Mouse (Mus musculus): ENCODE results near the gene Smpdl3a. TPM values are rescaled to one million over a fixed set of nuclear protein-coding genes. Genes with fewer than 3 reads are reported as not detected.

The Smpdl3a gene
- total RNA-seq, 1 experiment, result 0.49 TPM

- Histone ChIP-seq H3K4me1 (ENCODE audit: control insufficient read depth in 2 of 2, insufficient read depth in 2 of 2, low read length in 2 of 2, poor library complexity in 1 of 2) (peaks cover 0 to 2% of the 10 kb centered on the region in 2 experiments; a peak in 2 of 4 replicates), H3K9ac (ENCODE audit: insufficient read depth, low read depth, low read length, poor library complexity, severe bottlenecking) (no peak overlapping the region), H3K36me3 (ENCODE audit: control insufficient read depth, insufficient read depth, low read length, poor library complexity, severe bottlenecking) (no peaks in the 10 kb centered on the region), H3K27ac (ENCODE audit: insufficient read depth, low read depth, low read length, poor library complexity, severe bottlenecking) (no peak overlapping the region), H3K4me3 (ENCODE audit: insufficient read depth in 1 of 2, low read depth in 1 of 2, low read length in 2 of 2, poor library complexity in 1 of 2, severe bottlenecking in 1 of 2) (no peak overlapping the region), H3K9me3 (ENCODE audit: control insufficient read depth, insufficient read depth, low read depth, low read length) (no peaks in the 10 kb centered on the region)
- in situ Hi-C loops (cut with MboI; ENCODE audit: low sequenced_read_pairs in 2 of 2, unreplicated experiment in 2 of 2), result no loop called here
- TF ChIP-seq ZNF384 (IDR thresholded peaks at IDR 0.05; ENCODE audit: low read depth, low read length), result no peak
- no peak for TF ChIP-seq ZC3H11A (IDR thresholded peaks at IDR 0.05; ENCODE audit: borderline replicate concordance, low read depth, low read length)
- no peak for TF ChIP-seq MAFK (IDR thresholded peaks at IDR 0.05; ENCODE audit: insufficient read depth, low read depth, low read length)
- no peak for TF ChIP-seq HCFC1 (IDR thresholded peaks at IDR 0.05; ENCODE audit: borderline replicate concordance, insufficient read depth, low read length)
- TF ChIP-seq CHD2 (IDR thresholded peaks at IDR 0.05; ENCODE audit: low read depth, low read length), result no peak
- no peak for DNase-seq (ENCODE audit: low read depth, low spot score)
These were observed 9.8 kb upstream of the Smpdl3a start for GRCm38 (mm10) chr10:57784131-57784875.

DNA sequence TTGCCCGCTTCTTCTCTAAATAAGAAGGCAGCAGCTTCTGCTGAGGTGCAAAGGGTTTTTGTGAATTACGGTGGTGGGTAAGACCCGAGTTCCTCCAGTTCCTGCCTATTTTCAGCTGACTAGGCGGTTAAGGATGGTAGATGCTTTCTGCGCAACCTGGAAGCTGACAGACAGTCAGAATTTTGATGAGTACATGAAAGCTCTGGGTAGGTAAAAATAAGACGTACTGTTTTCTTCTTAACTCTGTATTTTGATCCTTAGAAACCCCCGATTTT, 9.3 kb upstream of the Smpdl3a start, which contains the start of gene Fabp7:
Gene Fabp7 (plus strand): TSS at position 6 of the 275 bp plus-strand sequence.
- TF ChIP-seq ZC3H11A (IDR thresholded peaks at IDR 0.05; ENCODE audit: borderline replicate concordance, low read depth, low read length) (no peak), HCFC1 (IDR thresholded peaks at IDR 0.05; ENCODE audit: borderline replicate concordance, insufficient read depth, low read length) (no peak), ZNF384 (IDR thresholded peaks at IDR 0.05; ENCODE audit: low read depth, low read length) (no peak), CHD2 (IDR thresholded peaks at IDR 0.05; ENCODE audit: low read depth, low read length) (no peak), MAFK (IDR thresholded peaks at IDR 0.05; ENCODE audit: insufficient read depth, low read depth, low read length) (no peak)
- Histone ChIP-seq H3K36me3 (ENCODE audit: control insufficient read depth, insufficient read depth, low read length, poor library complexity, severe bottlenecking) (no peaks in the 10 kb centered on the region), H3K27ac (ENCODE audit: insufficient read depth, low read depth, low read length, poor library complexity, severe bottlenecking) (no peak within 1 kb of the TSS), H3K9ac (ENCODE audit: insufficient read depth, low read depth, low read length, poor library complexity, severe bottlenecking) (no peak within 1 kb of the TSS), H3K4me1 (ENCODE audit: control insufficient read depth in 2 of 2, insufficient read depth in 2 of 2, low read length in 2 of 2, poor library complexity in 1 of 2) (peaks cover 0 to 2% of the 10 kb centered on the region in 2 experiments; a peak in 2 of 4 replicates), H3K4me3 (ENCODE audit: insufficient read depth in 1 of 2, low read depth in 1 of 2, low read length in 2 of 2, poor library complexity in 1 of 2, severe bottlenecking in 1 of 2) (no peak within 1 kb of the TSS), H3K9me3 (ENCODE audit: control insufficient read depth, insufficient read depth, low read depth, low read length) (no peaks in the 10 kb centered on the region)
- in situ Hi-C loops (cut with MboI; ENCODE audit: low sequenced_read_pairs in 2 of 2, unreplicated experiment in 2 of 2), result no loop called here
- DNase-seq (ENCODE audit: low read depth, low spot score), result no peak

DNA sequence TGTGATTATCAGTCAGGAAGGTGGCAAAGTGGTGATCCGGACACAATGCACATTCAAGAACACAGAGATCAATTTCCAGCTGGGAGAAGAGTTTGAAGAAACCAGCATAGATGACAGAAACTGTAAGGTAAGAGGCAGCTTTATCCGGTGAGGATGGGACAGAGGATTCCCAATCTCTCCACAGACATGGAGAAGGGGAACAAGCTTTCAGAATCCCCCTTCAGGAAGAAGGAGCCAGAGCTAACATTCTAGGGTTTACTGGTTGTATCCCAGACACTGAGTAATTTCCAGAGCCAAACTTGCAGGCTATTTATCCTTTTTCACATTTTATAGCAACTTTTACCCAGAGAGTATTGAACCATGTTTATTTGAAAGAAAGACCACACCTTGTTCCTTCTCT, 8.6 kb upstream of the Smpdl3a start:
- no peaks in the 10 kb centered on the region for H3K9me3 ChIP-seq (ENCODE audit: control insufficient read depth, insufficient read depth, low read depth, low read length)
- H3K36me3 ChIP-seq (ENCODE audit: control insufficient read depth, insufficient read depth, low read length, poor library complexity, severe bottlenecking), result no peaks in the 10 kb centered on the region
- DNase-seq (ENCODE audit: low read depth, low spot score), result no peak
- no peak overlapping the region for H3K4me3 ChIP-seq (ENCODE audit: insufficient read depth in 1 of 2, low read depth in 1 of 2, low read length in 2 of 2, poor library complexity in 1 of 2, severe bottlenecking in 1 of 2)
- no peak for TF ChIP-seq HCFC1 (IDR thresholded peaks at IDR 0.05; ENCODE audit: borderline replicate concordance, insufficient read depth, low read length)
- no peak for TF ChIP-seq MAFK (IDR thresholded peaks at IDR 0.05; ENCODE audit: insufficient read depth, low read depth, low read length)
- no peak for TF ChIP-seq ZNF384 (IDR thresholded peaks at IDR 0.05; ENCODE audit: low read depth, low read length)
- no peak for TF ChIP-seq CHD2 (IDR thresholded peaks at IDR 0.05; ENCODE audit: low read depth, low read length)
- no peak for TF ChIP-seq ZC3H11A (IDR thresholded peaks at IDR 0.05; ENCODE audit: borderline replicate concordance, low read depth, low read length)
- peaks cover 0 to 2% of the 10 kb centered on the region in 2 experiments; a peak in 2 of 4 replicates for H3K4me1 ChIP-seq (ENCODE audit: control insufficient read depth in 2 of 2, insufficient read depth in 2 of 2, low read length in 2 of 2, poor library complexity in 1 of 2)
- H3K27ac ChIP-seq (ENCODE audit: insufficient read depth, low read depth, low read length, poor library complexity, severe bottlenecking), result no peak overlapping the region
- H3K9ac ChIP-seq (ENCODE audit: insufficient read depth, low read depth, low read length, poor library complexity, severe bottlenecking), result no peak overlapping the region
- in situ Hi-C loops (cut with MboI; ENCODE audit: low sequenced_read_pairs in 2 of 2, unreplicated experiment in 2 of 2), result no loop called here

DNA sequence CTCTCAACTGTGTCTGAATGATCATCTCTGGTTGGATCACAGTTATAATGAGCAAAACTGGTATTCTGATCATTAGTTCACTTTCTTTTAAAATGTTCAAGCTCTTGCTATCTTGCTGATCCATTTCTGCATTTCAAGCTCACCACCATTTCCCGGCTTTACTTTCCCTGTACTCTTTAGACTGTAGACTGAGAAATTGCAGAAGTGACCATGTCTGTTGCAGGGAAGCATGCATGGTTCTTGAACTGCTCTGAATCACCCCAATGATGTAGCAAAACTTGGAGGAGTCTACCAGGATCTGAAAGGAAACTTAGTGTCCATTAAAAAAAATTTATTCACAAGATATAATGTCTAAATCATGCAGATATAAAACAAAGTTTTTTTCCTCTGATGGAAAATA, 1.2 kb upstream of the Smpdl3a start:
- Histone ChIP-seq H3K4me3 (ENCODE audit: insufficient read depth in 1 of 2, low read depth in 1 of 2, low read length in 2 of 2, poor library complexity in 1 of 2, severe bottlenecking in 1 of 2) (no peak overlapping the region), H3K9ac (ENCODE audit: insufficient read depth, low read depth, low read length, poor library complexity, severe bottlenecking) (no peak overlapping the region), H3K36me3 (ENCODE audit: control insufficient read depth, insufficient read depth, low read length, poor library complexity, severe bottlenecking) (no peaks in the 10 kb centered on the region), H3K4me1 (ENCODE audit: control insufficient read depth in 2 of 2, insufficient read depth in 2 of 2, low read length in 2 of 2, poor library complexity in 1 of 2) (no peaks in the 10 kb centered on the region), H3K27ac (ENCODE audit: insufficient read depth, low read depth, low read length, poor library complexity, severe bottlenecking) (no peak overlapping the region), H3K9me3 (ENCODE audit: control insufficient read depth, insufficient read depth, low read depth, low read length) (no peaks in the 10 kb centered on the region)
- TF ChIP-seq ZNF384 (IDR thresholded peaks at IDR 0.05; ENCODE audit: low read depth, low read length), result no peak
- no peak for TF ChIP-seq ZC3H11A (IDR thresholded peaks at IDR 0.05; ENCODE audit: borderline replicate concordance, low read depth, low read length)
- no peak for TF ChIP-seq HCFC1 (IDR thresholded peaks at IDR 0.05; ENCODE audit: borderline replicate concordance, insufficient read depth, low read length)
- TF ChIP-seq MAFK (IDR thresholded peaks at IDR 0.05; ENCODE audit: insufficient read depth, low read depth, low read length), result no peak
- no peak for TF ChIP-seq CHD2 (IDR thresholded peaks at IDR 0.05; ENCODE audit: low read depth, low read length)
- in situ Hi-C loops (cut with MboI; ENCODE audit: low sequenced_read_pairs in 2 of 2, unreplicated experiment in 2 of 2), result no loop called here
- no peak for DNase-seq (ENCODE audit: low read depth, low spot score)
